Mouse (Mus musculus) heart, postnatal 0 days (tissue): ENCODE measurements around the gene Gm3250.

Source experiments
- CTCF ChIP-seq: IDR thresholded peaks from 2 replicates; pipeline ENCODE4 v1.5.1; 2016; ENCODE audit warnings: antibody characterized with exemption, control low read depth, low read depth
- EP300 ChIP-seq: IDR thresholded peaks from 2 replicates; pipeline ENCODE4 v1.6.1; 2016; ENCODE audit warnings: antibody characterized with exemption, low read depth

DNA sequence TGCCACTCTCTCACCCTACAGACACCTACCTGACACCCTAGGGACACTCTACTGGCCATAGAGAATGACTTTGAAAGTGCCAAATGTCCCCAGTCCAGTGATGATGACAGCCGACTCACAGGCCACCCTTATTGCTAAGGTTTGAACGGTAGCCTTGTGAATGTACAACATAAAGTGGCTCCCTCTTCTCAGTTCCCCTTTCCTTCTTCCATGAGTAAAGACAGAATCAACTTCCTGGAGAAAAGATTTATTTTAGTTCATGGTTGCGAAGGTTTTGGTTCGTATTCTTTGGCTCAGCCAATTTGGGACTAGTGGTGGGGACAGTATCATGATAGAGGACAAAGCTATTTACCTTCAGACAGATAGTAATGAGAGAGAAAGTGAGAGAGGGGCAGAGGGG lies 43.4 kb downstream of the Gm3250 start:
- no peak for TF ChIP-seq CTCF
- TF ChIP-seq EP300 = no peak
